Mouse (Mus musculus): ENCODE results near the gene Gmds. TPM values are rescaled to one million over a fixed set of nuclear protein-coding genes. Genes with fewer than 3 reads are reported as not detected.

Gmds gene
- polyA plus RNA-seq, 1 experiment: 5.2 TPM

- Histone ChIP-seq H3K27ac (ENCODE audit: control insufficient read depth, insufficient read depth, low read depth, low read length) (no peak overlapping the region), H3K4me1 (ENCODE audit: control insufficient read depth, insufficient read depth, low read length) (no peaks in the 10 kb centered on the region), H3K27me3 (ENCODE audit: control insufficient read depth, insufficient read depth, low read length) (no peaks in the 10 kb centered on the region), H3K4me3 (ENCODE audit: control insufficient read depth, low read depth, low read length) (no peak overlapping the region), H3K36me3 (ENCODE audit: control insufficient read depth, insufficient read depth, low read length) (no peaks in the 10 kb centered on the region)
- TF ChIP-seq POLR2A (IDR thresholded peaks at IDR 0.05; ENCODE audit: control insufficient read depth, low read depth, low read length) (no peak), CTCF (IDR thresholded peaks at IDR 0.05; ENCODE audit: control insufficient read depth, insufficient read depth, insufficient replicate concordance, low read depth, low read length) (no peak)
Measured at GRCm38 (mm10) chr13:31943482-31944275, 394.9 kb downstream of the Gmds start.

GRCm38 (mm10) chr13:31929299-31929698 lies 409.2 kb downstream of the Gmds start:
- no peaks in the 10 kb centered on the region for H3K27me3 ChIP-seq (ENCODE audit: control insufficient read depth, insufficient read depth, low read length)
- TF ChIP-seq POLR2A (IDR thresholded peaks at IDR 0.05; ENCODE audit: control insufficient read depth, low read depth, low read length): no peak
- no peak for TF ChIP-seq CTCF (IDR thresholded peaks at IDR 0.05; ENCODE audit: control insufficient read depth, insufficient read depth, insufficient replicate concordance, low read depth, low read length)
- no peak overlapping the region for H3K4me3 ChIP-seq (ENCODE audit: control insufficient read depth, low read depth, low read length)
- H3K36me3 ChIP-seq (ENCODE audit: control insufficient read depth, insufficient read depth, low read length): no peaks in the 10 kb centered on the region
- H3K4me1 ChIP-seq (ENCODE audit: control insufficient read depth, insufficient read depth, low read length): no peaks in the 10 kb centered on the region; the same call in 1 of the 2 replicates
- H3K27ac ChIP-seq (ENCODE audit: control insufficient read depth, insufficient read depth, low read depth, low read length): no peak overlapping the region

- Histone ChIP-seq H3K4me3 (ENCODE audit: control insufficient read depth, low read depth, low read length) (peak overlapping the region; percentile 25; the same call in 1 of the 2 replicates), H3K4me1 (ENCODE audit: control insufficient read depth, insufficient read depth, low read length) (no peaks in the 10 kb centered on the region; the same call in 1 of the 2 replicates), H3K27ac (ENCODE audit: control insufficient read depth, insufficient read depth, low read depth, low read length) (no peak overlapping the region), H3K27me3 (ENCODE audit: control insufficient read depth, insufficient read depth, low read length) (no peaks in the 10 kb centered on the region), H3K36me3 (ENCODE audit: control insufficient read depth, insufficient read depth, low read length) (no peaks in the 10 kb centered on the region)
- TF ChIP-seq POLR2A (IDR thresholded peaks at IDR 0.05; ENCODE audit: control insufficient read depth, low read depth, low read length) (no peak), CTCF (IDR thresholded peaks at IDR 0.05; ENCODE audit: control insufficient read depth, insufficient read depth, insufficient replicate concordance, low read depth, low read length) (no peak)
Measured at GRCm38 (mm10) chr13:31926599-31926998, 411.9 kb downstream of the Gmds start.

- Histone ChIP-seq H3K4me3 (ENCODE audit: control insufficient read depth, low read depth, low read length) (no peak overlapping the region), H3K27ac (ENCODE audit: control insufficient read depth, insufficient read depth, low read depth, low read length) (no peak overlapping the region), H3K27me3 (ENCODE audit: control insufficient read depth, insufficient read depth, low read length) (no peaks in the 10 kb centered on the region), H3K36me3 (ENCODE audit: control insufficient read depth, insufficient read depth, low read length) (no peaks in the 10 kb centered on the region), H3K4me1 (ENCODE audit: control insufficient read depth, insufficient read depth, low read length) (no peaks in the 10 kb centered on the region; the same call in 1 of the 2 replicates)
- no peak for TF ChIP-seq CTCF (IDR thresholded peaks at IDR 0.05; ENCODE audit: control insufficient read depth, insufficient read depth, insufficient replicate concordance, low read depth, low read length)
- TF ChIP-seq POLR2A (IDR thresholded peaks at IDR 0.05; ENCODE audit: control insufficient read depth, low read depth, low read length): no peak
Measured at GRCm38 (mm10) chr13:31924506-31924905, 414.0 kb downstream of the Gmds start.

GRCm38 (mm10) chr13:31919716-31920115 lies 418.8 kb downstream of the Gmds start:
- Histone ChIP-seq H3K4me1 (ENCODE audit: control insufficient read depth, insufficient read depth, low read length) (no peaks in the 10 kb centered on the region), H3K27me3 (ENCODE audit: control insufficient read depth, insufficient read depth, low read length) (no peaks in the 10 kb centered on the region), H3K27ac (ENCODE audit: control insufficient read depth, insufficient read depth, low read depth, low read length) (no peak overlapping the region), H3K4me3 (ENCODE audit: control insufficient read depth, low read depth, low read length) (no peak overlapping the region), H3K36me3 (ENCODE audit: control insufficient read depth, insufficient read depth, low read length) (no peaks in the 10 kb centered on the region)
- TF ChIP-seq POLR2A (IDR thresholded peaks at IDR 0.05; ENCODE audit: control insufficient read depth, low read depth, low read length) (no peak), CTCF (IDR thresholded peaks at IDR 0.05; ENCODE audit: control insufficient read depth, insufficient read depth, insufficient replicate concordance, low read depth, low read length) (no peak)

- Histone ChIP-seq H3K27ac (ENCODE audit: control insufficient read depth, insufficient read depth, low read depth, low read length) (no peak overlapping the region), H3K4me1 (ENCODE audit: control insufficient read depth, insufficient read depth, low read length) (no peaks in the 10 kb centered on the region), H3K27me3 (ENCODE audit: control insufficient read depth, insufficient read depth, low read length) (no peaks in the 10 kb centered on the region), H3K4me3 (ENCODE audit: control insufficient read depth, low read depth, low read length) (no peak overlapping the region), H3K36me3 (ENCODE audit: control insufficient read depth, insufficient read depth, low read length) (no peaks in the 10 kb centered on the region)
- TF ChIP-seq POLR2A (IDR thresholded peaks at IDR 0.05; ENCODE audit: control insufficient read depth, low read depth, low read length): no peak
- no peak for TF ChIP-seq CTCF (IDR thresholded peaks at IDR 0.05; ENCODE audit: control insufficient read depth, insufficient read depth, insufficient replicate concordance, low read depth, low read length)
Measured at GRCm38 (mm10) chr13:31917387-31917786, 421.2 kb downstream of the Gmds start.

GRCm38 (mm10) chr13:31915748-31916147 lies 422.8 kb downstream of the Gmds start:
- H3K4me3 ChIP-seq (ENCODE audit: control insufficient read depth, low read depth, low read length): no peak overlapping the region
- H3K36me3 ChIP-seq (ENCODE audit: control insufficient read depth, insufficient read depth, low read length): no peaks in the 10 kb centered on the region
- no peak for TF ChIP-seq CTCF (IDR thresholded peaks at IDR 0.05; ENCODE audit: control insufficient read depth, insufficient read depth, insufficient replicate concordance, low read depth, low read length)
- no peak for TF ChIP-seq POLR2A (IDR thresholded peaks at IDR 0.05; ENCODE audit: control insufficient read depth, low read depth, low read length)
- H3K27me3 ChIP-seq (ENCODE audit: control insufficient read depth, insufficient read depth, low read length): no peaks in the 10 kb centered on the region
- H3K27ac ChIP-seq (ENCODE audit: control insufficient read depth, insufficient read depth, low read depth, low read length): no peak overlapping the region
- no peaks in the 10 kb centered on the region for H3K4me1 ChIP-seq (ENCODE audit: control insufficient read depth, insufficient read depth, low read length)

Measured in testis, adult 2 months (tissue).